13 mouse cellular contexts compared by ENCODE assay signal in genomic region chr8:70530314-70530713, GRCm38 (mm10). TPM values are rescaled to one million over a fixed set of nuclear protein-coding genes. Genes with fewer than 3 reads are reported as not detected.
DNase-seq lines count a peak whose midpoint lies in the region; ATAC-seq lines count a peak whose summit lies in the region.
"Had no signal": no experiment of that assay in that cellular context is flagged by ENCODE, and none has a peak within 500 bp of the region (broad histone marks: within the 10 kb centered on the region; RNA-seq: fewer than 3 reads in every experiment).

No protein-coding gene starts in this region.

- H3K27me3 ChIP-seq in liver, embryonic 12.5 days (replicated peaks) = no peaks in the 10 kb centered on the region
- no peaks in the 10 kb centered on the region for H3K27me3 ChIP-seq in forebrain, embryonic 14.5 days (replicated peaks; ENCODE audit: control insufficient read depth, insufficient read depth, low read length)
- H3K27me3 ChIP-seq: heart, embryonic 15.5 days; neural tube, embryonic 13.5 days; stomach, embryonic 15.5 days had no signal

- WGBS in liver, embryonic 12.5 days (ENCODE audit: insufficient replicate concordance) = 92% methylated on average over 2 of the region's 2 CpGs
- 92% methylated on average over 2 of the region's 2 CpGs for WGBS in forebrain, embryonic 14.5 days

- no peak for ATAC-seq in liver, embryonic 12.5 days
- ATAC-seq in forebrain, embryonic 14.5 days = no peak

- no peaks in the 10 kb centered on the region for H3K9me3 ChIP-seq in liver, embryonic 12.5 days (replicated peaks)
- H3K9me3 ChIP-seq in forebrain, embryonic 14.5 days (replicated peaks; ENCODE audit: control insufficient read depth, low read length) = no peaks in the 10 kb centered on the region
- H3K9me3 ChIP-seq: heart, embryonic 15.5 days; neural tube, embryonic 13.5 days; stomach, embryonic 15.5 days had no signal

- H3K4me3 ChIP-seq in liver, embryonic 12.5 days = 0 out of 2 replicates have a peak overlapping the region, but pooled peaks have one; percentile 0
- no peak overlapping the region for H3K4me3 ChIP-seq in forebrain, embryonic 14.5 days (ENCODE audit: low read depth, low read length)
- H3K4me3 ChIP-seq: heart, embryonic 15.5 days; neural tube, embryonic 13.5 days; stomach, embryonic 15.5 days had no signal

- peak overlapping the region; percentile 94 for H3K27ac ChIP-seq in liver, embryonic 12.5 days
- H3K27ac ChIP-seq in forebrain, embryonic 14.5 days (ENCODE audit: low read depth, low read length) = no peak overlapping the region
- H3K27ac ChIP-seq: heart, embryonic 15.5 days; hindbrain, embryonic 14.5 days; neural tube, embryonic 13.5 days; stomach, embryonic 15.5 days had no signal

- H3K4me2 ChIP-seq in liver, embryonic 12.5 days = peak overlapping the region; percentile 75
- H3K4me2 ChIP-seq in forebrain, embryonic 14.5 days (ENCODE audit: low read length) = no peak overlapping the region
- H3K4me2 ChIP-seq: heart, embryonic 15.5 days; hindbrain, embryonic 14.5 days; neural tube, embryonic 13.5 days; stomach, embryonic 15.5 days had no signal

- peaks cover 59% of the 10 kb centered on the region for H3K36me3 ChIP-seq in liver, embryonic 12.5 days
- peaks cover 56% of the 10 kb centered on the region for H3K36me3 ChIP-seq in forebrain, embryonic 14.5 days (ENCODE audit: control insufficient read depth, insufficient read depth, low read length)

- DNase-seq in kidney, postnatal 4 days = peak; percentile 30 to 59
- no peak for DNase-seq in kidney, adult 8-10 months
- DNase-seq in thymus, postnatal 25 days = peak; percentile 25
- DNase-seq in thymus, postnatal 14 days = no peak
- DNase-seq in frontal cortex, postnatal 10 days (ENCODE audit: low spot score in 2 of 2) = no peak
- DNase-seq in forebrain, embryonic 14.5 days (ENCODE audit: low spot score) = no peak
- DNase-seq: cerebellum, postnatal 10 days; layer of hippocampus, adult 9-11 months had no signal

- peak overlapping the region; percentile 96; the same call in 1 of the 2 replicates for H3K9ac ChIP-seq in liver, embryonic 12.5 days
- no peak overlapping the region; the same call in 1 of the 2 replicates for H3K9ac ChIP-seq in forebrain, embryonic 14.5 days (ENCODE audit: low read length)
- H3K9ac ChIP-seq: heart, embryonic 15.5 days; hindbrain, embryonic 14.5 days; neural tube, embryonic 13.5 days; stomach, embryonic 15.5 days had no signal

- peaks cover 37% of the 10 kb centered on the region for H3K4me1 ChIP-seq in liver, embryonic 12.5 days
- H3K4me1 ChIP-seq in forebrain, embryonic 14.5 days (ENCODE audit: control insufficient read depth, insufficient read depth, low read length) = peaks cover 6% of the 10 kb centered on the region

RNA-seq across cellular contexts. Expression of gene Kxd1, which starts 2.6 kb away (rescaled TPM):
- 44.7 and 45.0 TPM in 2 replicates for polyA plus RNA-seq in liver, embryonic 12.5 days (2016; fragmentation: Nextera tagmentation; extraction: Ambion mirVana)
- 49.1 and 57.9 TPM in 2 replicates for polyA plus RNA-seq in forebrain, embryonic 14.5 days (2014; fragmentation: Nextera tagmentation; extraction: Ambion mirVana)

RNA-seq across cellular contexts. Expression of gene Fkbp8, which starts 2.8 kb away (rescaled TPM):
- polyA plus RNA-seq in liver, embryonic 12.5 days (2016; fragmentation: Nextera tagmentation; extraction: Ambion mirVana) = 223 and 224 TPM in 2 replicates
- polyA plus RNA-seq in forebrain, embryonic 14.5 days (2014; fragmentation: Nextera tagmentation; extraction: Ambion mirVana) = 363 and 380 TPM in 2 replicates

RNA-seq across cellular contexts. Expression of gene Ell, which starts 8.9 kb away (rescaled TPM):
- polyA plus RNA-seq in liver, embryonic 12.5 days (2016; fragmentation: Nextera tagmentation; extraction: Ambion mirVana) = 13.1 TPM in 2 replicates
- 15.1 TPM in 2 replicates for polyA plus RNA-seq in forebrain, embryonic 14.5 days (2014; fragmentation: Nextera tagmentation; extraction: Ambion mirVana)

RNA-seq across cellular contexts. Expression of gene Uba52, which starts 19.7 kb away (rescaled TPM):
- 841 and 876 TPM in 2 replicates for polyA plus RNA-seq in liver, embryonic 12.5 days (2016; fragmentation: Nextera tagmentation; extraction: Ambion mirVana)
- polyA plus RNA-seq in forebrain, embryonic 14.5 days (2014; fragmentation: Nextera tagmentation; extraction: Ambion mirVana) = 709 and 911 TPM in 2 replicates

RNA-seq across cellular contexts. Expression of gene Rex1bd, which starts 23.8 kb away (rescaled TPM):
- 85.6 and 86.6 TPM in 2 replicates for polyA plus RNA-seq in liver, embryonic 12.5 days (2016; fragmentation: Nextera tagmentation; extraction: Ambion mirVana)
- polyA plus RNA-seq in forebrain, embryonic 14.5 days (2014; fragmentation: Nextera tagmentation; extraction: Ambion mirVana) = 174 and 199 TPM in 2 replicates

Comparison
In these comparisons a context has a peak if more than half of its experiments do, and no peak if none do; other contexts are left out.
1. DNase-seq: peak in kidney, postnatal 4 days (2 of 2) and thymus, postnatal 25 days (single experiment); none in kidney, adult 8-10 months (0 of 2), thymus, postnatal 14 days (single experiment), frontal cortex, postnatal 10 days (0 of 2) and forebrain, embryonic 14.5 days (single experiment).